Mouse (Mus musculus) heart, adult 9 months (tissue): ENCODE measurements around the gene Lad1.

ENCODE experiments used
- DNase-seq, 2 experiments: peaks; one replicate each; pipeline ENCODE4 v3.0.0; 2022; ENCODE audit warnings: low spot score in 2 of 2

Gene Lad1

DNA sequence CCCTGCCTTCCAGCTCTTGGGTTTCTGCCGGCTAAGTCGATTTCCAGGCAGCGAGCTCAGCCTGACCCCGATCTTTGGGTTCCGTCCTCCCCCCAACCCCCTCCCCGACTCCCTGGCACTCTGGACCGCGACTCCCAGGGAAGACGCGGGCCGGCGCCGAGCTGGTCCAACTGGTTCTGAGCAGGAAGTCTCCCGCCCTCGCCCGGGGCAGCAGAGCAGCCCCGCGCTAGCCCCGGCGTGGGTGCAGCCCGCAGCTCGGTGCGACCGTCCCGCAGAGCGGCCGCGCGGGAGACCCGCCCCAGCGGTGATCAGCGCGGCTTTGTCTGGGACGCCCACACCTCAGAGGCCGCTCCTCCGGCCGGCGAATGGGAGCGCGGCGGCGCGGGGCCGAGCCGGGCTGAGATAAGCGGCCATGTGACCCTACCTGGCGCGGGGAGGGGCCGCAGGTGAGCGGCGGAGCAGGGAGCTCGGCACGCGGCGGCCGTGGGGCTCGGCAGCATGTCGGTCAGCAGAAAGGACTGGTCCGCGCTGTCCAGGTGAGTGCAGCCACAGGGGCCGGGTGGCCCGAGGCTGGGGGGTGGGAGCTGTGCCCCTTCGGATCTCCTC is at the start of gene Lad1:
Gene Lad1, plus strand, starts transcription at position 118 of the 606 bp plus-strand sequence.
- no peak for DNase-seq

DNA sequence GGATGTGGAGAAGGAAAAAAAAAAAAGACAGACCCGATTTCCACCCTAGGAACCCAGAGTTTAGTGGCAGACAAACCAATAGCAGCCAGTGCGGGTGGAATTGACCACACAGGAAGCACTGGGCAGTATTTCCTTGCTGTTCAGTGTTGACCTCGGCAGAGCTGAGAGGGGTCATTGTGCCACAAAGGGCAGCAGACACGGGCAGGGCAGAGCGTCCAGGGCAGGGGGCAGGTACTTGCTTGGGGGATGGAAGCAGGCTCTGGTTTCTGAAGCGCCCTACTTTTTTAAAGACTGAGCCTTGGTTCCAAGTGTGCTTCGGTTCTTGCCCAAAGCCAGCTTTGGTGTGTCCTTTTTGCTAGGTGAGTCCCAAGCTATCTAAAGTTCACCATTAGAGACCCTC is 48.2 kb upstream of the Lad1 start:
- DNase-seq: no peak

DNA sequence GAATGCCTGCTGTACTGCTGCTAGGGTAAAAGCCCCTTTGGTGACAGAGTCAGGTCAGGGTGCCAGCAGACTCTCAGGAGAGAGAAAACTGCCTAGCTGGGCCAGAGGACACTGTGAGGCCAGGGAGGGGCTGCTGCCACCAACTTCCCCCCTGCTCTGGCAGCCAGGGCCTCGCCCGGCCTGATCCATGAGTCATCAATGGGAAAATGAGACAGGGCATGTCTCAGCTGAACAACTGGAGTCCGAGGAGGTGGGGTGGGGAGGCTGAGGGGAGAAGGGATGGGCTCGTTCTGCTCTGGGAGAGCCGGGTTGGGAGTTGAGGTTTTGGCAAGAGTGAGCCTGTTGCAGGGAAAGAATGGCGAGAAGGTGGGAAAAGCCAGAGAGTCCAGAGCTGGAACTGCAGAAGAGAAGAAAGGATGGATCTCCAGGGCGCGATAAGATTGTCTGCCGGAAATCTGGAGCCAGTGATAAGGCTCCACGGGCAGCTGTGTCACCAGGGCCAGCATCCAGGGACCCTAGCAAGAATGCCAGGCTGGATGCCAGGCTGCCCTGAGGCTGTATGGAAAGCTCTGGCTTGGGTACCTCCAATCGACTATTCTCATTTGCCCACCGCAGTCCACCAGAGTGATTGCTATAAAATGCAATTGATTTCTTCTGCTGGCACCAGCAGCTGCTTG is 47.4 kb upstream of the Lad1 start:
- DNase-seq: peak; percentile 64 to 72

DNA sequence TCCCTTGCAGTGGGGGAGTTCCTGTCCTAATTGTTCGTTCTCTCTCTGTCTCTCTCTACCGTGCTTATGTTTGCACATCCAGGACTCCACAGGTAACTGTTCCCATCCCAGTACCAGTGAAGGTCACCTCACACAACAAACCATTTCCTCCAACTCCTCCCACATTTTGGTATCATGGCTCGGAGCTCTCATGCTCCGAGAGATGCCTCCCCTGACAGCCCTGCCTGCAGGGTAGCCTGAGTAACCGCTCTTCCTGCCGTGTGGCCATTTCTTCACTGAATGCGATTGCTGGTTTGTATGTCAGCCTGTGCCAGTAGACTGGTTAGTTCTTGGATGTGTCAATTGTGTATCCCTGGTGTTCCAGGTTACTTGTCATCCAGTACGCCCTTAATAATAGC is 46.8 kb upstream of the Lad1 start:
- no peak for DNase-seq

DNA sequence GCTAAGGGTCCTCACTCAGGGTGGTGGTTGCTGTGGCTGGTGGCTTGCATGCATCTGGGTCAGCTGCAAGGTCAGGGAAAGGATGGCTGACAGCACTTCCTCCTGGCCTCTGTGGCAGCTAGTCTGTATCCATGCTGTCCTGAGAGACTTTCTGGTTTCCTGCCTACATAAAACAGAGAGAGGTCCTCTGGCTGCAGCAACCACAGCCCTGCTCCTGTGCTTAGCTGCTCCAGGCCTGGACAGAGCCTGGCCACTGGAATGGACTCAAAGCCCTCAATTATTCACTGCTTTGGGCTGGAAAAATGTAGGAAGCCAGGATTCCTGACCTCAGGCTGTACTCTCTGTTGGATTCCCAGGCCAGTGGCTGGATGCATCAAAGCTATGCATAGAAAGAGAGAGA is 41.8 kb upstream of the Lad1 start:
- peak; percentile 31 to 56 for DNase-seq

DNA sequence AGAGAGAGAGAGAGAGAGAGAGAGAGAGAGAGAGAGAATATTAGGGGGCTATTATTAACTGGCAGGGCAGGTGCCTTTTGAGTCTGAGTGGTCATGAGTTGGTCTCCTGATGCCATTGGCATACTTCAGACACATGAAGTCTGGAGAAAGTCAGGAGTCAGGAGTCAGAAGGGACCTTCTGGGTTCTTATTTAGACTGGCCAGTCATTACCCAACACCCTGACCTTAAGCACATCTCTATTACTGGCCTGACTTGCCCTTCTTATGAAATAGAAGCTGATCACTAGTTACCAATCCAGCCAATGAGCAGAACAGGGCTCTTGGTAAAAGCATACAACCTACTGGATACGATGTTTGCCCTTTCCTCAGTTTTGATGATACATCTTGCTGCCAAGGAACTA is 41.4 kb upstream of the Lad1 start:
- DNase-seq: no peak

DNA sequence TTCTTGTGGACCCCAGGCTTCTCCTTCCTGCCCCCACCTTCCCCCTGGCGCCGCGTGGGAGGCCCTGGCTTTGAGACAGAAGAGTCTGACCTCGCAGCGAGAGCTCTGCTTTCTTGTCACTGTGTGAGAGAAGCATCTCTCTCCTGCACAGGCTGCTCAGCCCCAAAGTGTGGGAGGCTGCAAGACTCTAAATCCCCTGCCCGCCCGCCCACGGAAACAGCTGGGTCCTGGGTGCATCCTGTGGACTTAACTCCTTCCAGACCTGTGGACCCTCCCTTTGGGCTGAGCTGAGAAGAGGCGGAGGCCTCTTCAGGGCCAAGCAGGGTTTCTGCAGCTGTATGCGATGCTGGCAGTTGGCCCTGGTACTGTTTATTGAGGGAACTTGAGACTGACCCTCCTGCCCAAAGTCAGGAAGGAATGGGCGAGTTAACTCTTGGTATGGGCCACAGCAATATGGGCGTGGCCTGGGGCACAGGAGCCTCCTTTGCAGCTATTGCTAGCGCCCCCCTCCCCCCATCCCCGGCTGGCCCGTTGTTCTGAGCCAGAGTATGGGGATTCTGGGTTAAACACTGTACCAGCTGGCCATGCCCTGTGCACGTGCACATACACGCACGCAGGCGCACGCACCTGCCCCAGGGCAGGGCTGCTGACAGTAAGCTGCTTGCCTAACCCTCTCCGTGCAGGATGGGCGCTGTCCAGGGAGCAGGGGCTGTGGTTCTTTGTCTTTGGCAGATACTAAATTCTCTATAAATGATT is 39.4 kb upstream of the Lad1 start, which contains the start of gene Tnni1:
Gene Tnni1, plus strand, starts transcription at position 655 of the 756 bp plus-strand sequence.
- peak in 1 of 2 experiments; percentile 43 for DNase-seq

DNA sequence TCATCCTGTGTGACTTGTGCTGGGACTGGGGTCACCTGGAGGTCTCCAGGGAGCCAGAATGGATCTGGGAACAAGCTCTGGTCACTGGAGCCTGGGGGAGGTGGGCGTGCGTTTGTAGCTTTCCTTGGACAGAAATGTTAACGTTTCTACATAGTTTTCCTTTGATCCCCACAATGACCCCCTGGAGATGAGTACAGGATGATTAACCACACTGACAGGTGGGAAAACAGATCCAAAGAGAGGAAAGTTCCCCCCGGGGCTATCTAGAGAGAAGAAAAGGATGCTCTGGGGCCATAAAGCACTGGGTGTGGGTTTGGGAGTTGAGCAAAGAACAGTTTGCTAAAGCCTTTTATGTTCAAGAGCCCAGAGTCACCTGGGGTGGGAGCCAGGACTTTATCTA is 37.7 kb upstream of the Lad1 start:
- DNase-seq: no peak

DNA sequence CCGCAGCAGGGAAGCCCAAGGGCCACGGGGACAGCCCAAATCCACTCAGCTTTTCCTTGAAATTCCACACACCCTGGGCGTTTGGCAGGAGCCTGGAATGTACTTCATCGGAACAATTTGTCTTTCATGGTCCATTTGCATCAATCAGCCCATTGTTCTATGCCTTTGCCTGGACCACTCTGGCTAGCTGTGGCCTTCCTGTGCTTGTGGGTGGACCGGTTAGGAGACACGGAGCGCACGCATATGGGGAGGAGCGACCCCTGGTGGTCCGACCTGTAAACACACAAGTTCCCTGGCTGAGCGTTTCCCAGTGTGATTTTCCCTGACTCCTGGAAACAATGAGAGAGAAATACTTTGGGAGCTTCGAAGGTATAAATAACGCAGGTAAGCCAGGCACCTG is 37.2 kb upstream of the Lad1 start:
- peak; percentile 68 to 74 for DNase-seq

DNA sequence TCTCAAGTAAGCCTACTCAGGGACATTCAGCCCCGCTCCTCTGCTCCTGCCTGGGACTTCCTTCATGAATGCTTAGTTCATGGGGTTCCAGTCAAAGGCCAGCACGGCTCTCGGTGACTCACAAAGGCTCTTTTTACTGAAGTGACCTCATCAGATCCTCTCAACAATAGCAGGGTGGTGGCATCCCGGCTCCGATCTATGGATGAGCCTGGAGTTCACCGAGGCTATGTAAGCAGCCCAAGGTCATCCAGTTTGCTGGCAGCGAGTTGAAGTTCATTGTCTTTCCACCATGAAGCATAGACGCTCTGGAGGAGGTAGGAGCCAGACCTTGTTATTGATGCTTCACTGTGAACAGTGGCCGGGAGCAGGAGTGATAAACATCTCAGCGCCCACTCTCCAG is 35.6 kb upstream of the Lad1 start:
- DNase-seq: no peak

DNA sequence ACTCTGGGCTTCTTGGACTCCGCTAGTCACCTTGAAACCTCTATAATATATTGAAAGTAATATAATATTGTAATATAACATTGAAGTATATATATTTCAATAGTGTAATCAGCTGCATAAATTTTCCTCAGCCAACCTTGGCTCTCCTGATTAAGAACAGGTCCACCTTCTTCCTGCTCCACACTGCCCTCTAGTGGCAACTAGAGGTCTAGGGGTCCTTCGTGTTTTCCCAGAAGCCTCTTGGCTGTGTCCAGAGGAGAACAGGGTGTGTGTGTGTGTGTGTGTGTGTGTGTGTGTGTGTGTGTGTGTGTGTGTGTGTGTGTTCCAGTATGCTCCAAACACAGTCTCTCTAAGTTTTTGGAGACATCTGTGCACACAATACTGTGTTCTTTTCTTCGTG is 30.6 kb upstream of the Lad1 start:
- DNase-seq: peak; percentile 59 to 66

DNA sequence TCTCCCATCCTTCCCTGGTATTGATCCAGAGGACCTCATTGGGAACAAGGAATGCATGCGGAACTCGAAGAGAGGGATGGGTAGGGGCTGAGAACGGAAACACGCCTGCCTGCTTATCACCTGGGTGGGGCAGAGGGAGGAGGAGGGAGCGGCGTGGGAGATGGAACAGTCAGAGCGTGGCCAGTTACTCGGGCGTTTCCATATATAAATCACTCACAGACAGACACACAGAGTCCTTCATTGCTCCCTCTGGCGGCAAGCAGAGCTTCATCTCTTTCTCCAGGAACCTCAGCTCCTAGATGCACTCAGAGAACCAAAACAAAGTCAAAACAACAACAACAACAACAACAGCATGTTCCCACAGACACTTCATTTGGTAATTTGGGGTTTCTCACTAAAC is 29.7 kb upstream of the Lad1 start:
- DNase-seq: no peak

DNA sequence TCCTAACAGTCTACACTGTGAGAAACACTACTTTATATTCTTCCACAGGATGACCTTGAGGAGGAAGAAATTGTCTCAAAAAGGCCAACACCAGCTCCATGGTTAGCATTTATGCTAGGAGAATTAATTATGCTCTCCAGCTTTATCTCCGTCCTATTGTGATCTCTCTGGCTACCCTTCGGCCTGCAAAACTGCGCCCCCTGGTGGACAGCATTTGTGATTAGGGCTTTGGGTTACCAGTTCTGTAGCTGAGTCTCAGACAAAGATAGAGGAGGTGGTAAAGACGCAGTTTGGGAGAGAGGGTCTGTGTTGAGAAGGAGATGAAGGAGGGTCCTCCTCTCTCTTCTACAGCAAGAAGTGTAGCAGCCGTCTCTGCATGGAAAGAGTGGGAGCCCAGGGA is 28.6 kb upstream of the Lad1 start:
- peak in 1 of 2 experiments; percentile 41 for DNase-seq

DNA sequence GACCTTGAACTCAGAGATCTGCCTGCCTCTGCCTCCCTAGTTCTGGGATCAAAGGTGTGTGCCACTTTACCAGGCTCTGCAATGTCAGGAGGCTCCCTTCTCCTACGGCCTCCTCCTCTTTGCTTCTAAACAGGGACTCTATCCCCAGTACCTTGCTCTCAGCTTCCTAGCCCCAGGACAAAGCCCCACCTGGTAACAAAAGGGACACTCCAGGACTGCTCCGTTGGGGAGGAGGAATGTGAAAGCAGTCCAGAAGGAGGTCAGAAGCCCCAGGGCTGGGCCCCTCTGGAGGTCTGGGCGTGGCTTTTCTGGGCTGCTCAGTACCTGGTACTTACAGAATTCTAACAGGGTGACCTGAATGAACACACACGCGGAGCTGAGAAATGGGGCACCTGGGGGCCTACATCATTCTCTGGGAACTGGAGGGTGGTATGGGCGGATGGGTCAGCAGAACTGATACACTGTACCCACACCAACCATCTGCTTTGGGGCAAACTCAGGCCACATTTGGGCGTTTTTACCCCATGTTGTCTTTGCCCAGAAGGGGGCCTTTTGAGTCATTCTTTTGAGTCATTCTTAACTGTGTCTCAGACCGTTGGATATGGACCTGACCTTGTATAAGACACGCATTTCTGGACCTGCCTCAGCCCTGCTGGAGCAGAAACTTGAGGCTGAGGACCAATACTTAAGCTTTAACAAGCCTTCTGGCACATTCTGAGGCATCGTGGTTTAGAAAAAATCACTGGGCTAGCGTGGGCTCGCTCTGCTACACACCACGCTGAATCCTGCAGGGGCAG is 26.1 kb upstream of the Lad1 start:
- DNase-seq: no peak

DNA sequence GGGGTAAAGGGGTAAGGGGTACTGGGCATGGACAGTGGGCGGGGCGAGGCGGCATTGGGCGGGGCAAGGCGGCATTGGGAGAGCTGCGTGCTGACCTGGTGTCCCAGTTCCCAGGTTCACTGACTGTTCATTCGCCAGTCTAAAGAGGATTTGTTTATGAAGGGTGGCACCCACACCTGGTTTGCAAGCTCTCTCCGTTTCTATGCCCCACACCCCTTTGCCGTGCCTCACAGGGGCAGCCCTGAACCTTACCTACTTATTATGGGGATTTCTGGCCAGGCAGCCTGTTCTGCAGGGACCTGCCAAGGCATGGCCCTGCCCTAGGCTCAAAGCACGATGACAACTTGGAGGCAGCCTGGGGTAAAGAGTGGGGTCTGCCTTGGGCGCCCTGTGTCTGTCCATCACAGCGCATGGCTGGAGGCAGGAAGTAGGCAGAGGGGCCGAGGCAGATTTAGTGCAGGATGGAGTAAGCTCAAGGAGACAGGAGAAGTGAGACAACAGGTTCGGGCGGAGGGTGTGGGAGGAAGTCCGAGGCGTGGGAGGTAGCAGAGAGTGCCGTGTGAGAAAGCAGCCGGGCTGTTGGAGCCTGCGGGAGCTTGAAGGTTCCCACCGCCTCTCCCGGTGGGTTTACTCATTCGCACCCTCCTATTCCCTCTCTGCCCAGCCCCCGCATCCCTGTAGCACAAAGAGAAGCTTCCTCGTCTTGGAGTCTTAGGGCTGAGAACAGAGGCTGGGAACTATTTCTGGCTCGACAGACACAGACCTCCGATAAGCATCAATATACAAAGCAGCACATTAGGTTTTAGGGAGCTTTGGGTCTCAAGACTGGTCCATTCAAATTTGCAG is 24.8 kb upstream of the Lad1 start:
- no peak for DNase-seq

DNA sequence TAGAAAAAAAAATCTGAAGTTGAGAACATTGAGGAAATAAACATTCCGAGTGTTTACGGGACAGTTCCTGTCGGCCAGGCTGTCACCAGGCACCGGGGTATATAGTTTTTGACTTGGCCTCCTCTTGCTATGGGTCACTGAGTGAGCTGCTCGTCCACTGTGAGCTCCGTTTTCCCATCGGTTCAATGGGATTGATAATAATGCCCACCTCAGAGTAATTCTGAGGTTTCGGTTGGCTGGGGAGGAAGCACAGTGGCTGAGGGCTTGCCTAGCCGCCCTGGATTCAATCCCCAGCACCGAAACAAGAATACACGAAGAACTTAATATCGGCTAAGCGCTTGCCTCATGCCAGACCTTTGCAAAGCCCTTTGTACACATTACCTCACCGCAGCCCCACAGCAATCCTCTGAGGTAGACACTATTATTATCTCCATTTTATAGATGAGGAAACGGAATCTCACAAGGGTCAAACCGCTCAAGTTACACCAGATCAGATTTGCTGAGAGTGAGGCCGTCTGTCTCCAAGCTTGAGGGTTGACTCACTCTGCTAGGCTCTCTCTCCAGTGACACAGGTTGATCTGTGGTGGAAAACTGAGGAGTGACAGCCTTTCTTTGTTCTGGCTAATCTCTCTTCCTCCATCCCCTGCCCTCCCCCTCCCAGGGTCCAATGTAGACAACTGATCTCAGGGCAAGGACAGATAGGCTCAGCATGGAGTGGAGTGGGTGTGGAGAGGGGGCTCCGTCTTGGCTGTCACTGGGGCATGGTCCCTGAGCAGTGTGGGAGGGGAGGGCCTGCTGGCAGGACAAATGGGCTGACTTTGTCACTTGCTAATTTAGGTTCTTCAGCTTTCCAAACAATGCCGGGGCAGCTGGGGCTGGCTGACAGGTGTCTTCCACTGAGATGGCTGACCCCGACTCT is 23.9 kb upstream of the Lad1 start:
- DNase-seq: no peak

DNA sequence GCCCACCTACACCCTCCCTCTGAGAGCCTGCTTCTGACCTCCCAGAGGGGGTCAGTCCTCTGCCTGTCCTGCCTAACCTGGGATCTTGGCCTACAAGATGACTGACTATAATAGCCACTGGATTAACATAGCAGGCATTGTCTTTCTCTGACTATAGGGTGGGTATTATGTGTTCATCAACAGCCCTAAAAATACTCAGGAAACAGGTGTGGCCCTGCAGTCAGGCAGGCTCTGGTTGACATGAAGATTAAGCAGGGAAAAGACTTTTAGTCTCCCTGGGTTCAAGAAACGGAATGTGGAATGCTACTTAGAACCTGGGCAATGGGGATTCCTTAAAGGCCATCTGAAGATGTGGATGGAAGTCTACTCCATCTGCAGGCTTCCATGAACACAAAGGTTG is 19.9 kb upstream of the Lad1 start:
- no peak for DNase-seq

DNA sequence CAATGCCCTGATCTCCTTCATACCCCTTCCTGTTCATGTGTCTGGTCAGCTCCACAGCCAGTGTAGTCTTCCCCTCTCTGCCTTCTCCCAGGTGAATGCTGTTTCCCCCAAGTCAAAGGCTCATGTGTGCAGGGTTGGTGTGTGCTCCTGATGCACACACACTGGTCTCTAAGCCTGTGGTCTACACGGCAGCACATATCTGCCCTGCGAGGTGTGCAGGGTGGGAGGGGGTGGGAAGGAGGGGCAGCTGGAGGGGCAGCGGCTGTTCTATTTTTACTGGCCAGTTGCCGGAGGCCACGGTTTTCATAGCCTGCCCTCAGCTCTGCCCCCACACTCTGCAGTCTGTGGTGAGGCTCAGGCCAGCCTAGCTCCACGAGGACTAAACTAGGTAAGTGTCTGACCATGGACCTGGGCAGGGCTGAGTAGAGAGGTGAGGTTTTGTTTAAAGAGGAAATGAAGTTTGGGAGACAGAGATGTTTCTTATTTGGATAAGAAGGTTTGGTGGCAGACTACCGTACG is 19.2 kb upstream of the Lad1 start:
- DNase-seq: no peak

DNA sequence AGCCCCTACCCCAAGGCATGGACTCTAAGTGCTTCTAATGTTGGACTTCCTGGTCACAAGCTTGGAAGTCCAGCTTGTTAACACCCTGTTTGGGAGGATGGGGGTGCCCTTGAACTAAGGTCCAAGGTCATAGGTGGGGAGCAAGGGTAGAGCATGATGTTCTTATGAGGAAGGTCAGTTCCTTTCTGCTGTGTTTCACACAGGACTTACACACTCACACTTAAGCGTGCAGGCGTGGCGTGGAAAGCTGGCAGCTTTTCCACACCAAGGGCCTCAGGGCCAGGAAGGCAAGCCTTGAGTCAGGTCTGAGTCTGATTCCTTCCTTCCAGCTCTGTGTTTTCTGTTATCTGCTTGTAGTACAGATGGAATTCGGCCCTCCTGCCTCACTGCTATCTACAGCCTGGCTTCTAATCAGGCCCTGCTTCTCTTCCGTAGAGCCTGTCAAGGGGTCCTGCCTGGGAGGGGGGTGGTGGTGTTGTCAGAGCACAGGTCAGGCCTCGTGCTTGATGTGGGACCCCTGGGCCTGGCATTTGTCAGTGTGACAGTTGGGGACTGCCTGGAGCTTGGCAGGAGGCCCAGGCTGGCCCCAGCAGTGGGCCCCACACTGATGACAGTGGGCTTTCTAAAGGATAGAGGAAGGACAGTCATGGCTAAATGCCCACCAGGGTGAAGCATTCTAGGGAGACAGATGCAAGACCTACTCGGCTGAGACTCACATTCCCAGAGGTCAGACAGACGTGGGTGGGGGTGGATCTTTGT is 18.0 kb upstream of the Lad1 start:
- DNase-seq: no peak
